8 mouse cellular contexts compared by ENCODE assay signal in genomic region chr1:36308451-36308901, GRCm38 (mm10). TPM values are rescaled to one million over a fixed set of nuclear protein-coding genes. Genes with fewer than 3 reads are reported as not detected.
A peak's percentile ranks its signal among the peaks of the same experiment; 100 is the strongest.
DNase-seq lines count a peak whose midpoint lies in the region; ATAC-seq and TF ChIP-seq lines count a peak whose summit lies in the region.

No protein-coding gene starts in this region.

- no peaks in the 10 kb centered on the region for H3K27me3 ChIP-seq in kidney, embryonic 14.5 days (ENCODE audit: control insufficient read depth, insufficient read depth, low read length)
- H3K27me3 ChIP-seq in hindbrain, embryonic 11.5 days (ENCODE audit: control insufficient read depth, insufficient read depth, low read length): peaks cover 7% of the 10 kb centered on the region
- H3K27me3 ChIP-seq in liver, embryonic 15.5 days: peaks cover 49% of the 10 kb centered on the region
- H3K27me3 ChIP-seq in small intestine, adult 2 months (ENCODE audit: control insufficient read depth, insufficient read depth, low read length): no peaks in the 10 kb centered on the region

- WGBS in kidney, embryonic 14.5 days: 2% methylated on average over 12 of the region's 12 CpGs
- WGBS in hindbrain, embryonic 11.5 days: 5% methylated on average over 12 of the region's 12 CpGs
- 6% methylated on average over 12 of the region's 12 CpGs for WGBS in liver, embryonic 15.5 days (ENCODE audit: insufficient replicate concordance)
- whole genome bisulfite sequencing in small intestine, adult 2 months: 8% methylated on average over 12 of the region's 12 CpGs

- no peak for TF ChIP-seq CTCF in small intestine, adult 2 months (IDR thresholded peaks at IDR 0.05; ENCODE audit: extremely low read depth, insufficient read length, insufficient replicate concordance, low read depth, low read length)

- DNase-seq in kidney, adult 9 months: no peak
- peak; percentile 31 for DNase-seq in embryo, embryonic 10.5 days (ENCODE audit: low spot score)
- peak; percentile 43 for DNase-seq in hindbrain, embryonic 11.5 days (ENCODE audit: low spot score)
- no peak for DNase-seq in frontal cortex, postnatal 36 days (ENCODE audit: low spot score in 2 of 2)
- no peak for DNase-seq in left cerebral cortex, adult 8-10 months (ENCODE audit: low spot score in 2 of 2)

- peak overlapping the region; percentile 92 for H3K4me2 ChIP-seq in kidney, embryonic 14.5 days (replicated peaks; ENCODE audit: low read depth, low read length)
- H3K4me2 ChIP-seq in hindbrain, embryonic 11.5 days (replicated peaks; ENCODE audit: low read depth, low read length): peak overlapping the region; percentile 95
- peak overlapping the region; percentile 97 for H3K4me2 ChIP-seq in liver, embryonic 15.5 days

- peak overlapping the region; percentile 60; the same call in 1 of the 2 replicates for H3K9ac ChIP-seq in kidney, embryonic 14.5 days (ENCODE audit: low read depth, low read length)
- peak overlapping the region; percentile 56; the same call in 1 of the 2 replicates for H3K9ac ChIP-seq in hindbrain, embryonic 11.5 days (ENCODE audit: low read depth, low read length)
- peak overlapping the region; percentile 65; the same call in 1 of the 2 replicates for H3K9ac ChIP-seq in liver, embryonic 15.5 days

- ATAC-seq in kidney, embryonic 14.5 days (ENCODE audit: low FRiP score, low TSS enrichment): no peak
- peak; percentile 8; the same call in 1 of the 2 replicates for ATAC-seq in hindbrain, embryonic 11.5 days (ENCODE audit: low FRiP score)
- no peak for ATAC-seq in liver, embryonic 15.5 days (ENCODE audit: insufficient read depth)

- no peak overlapping the region for H3K27ac ChIP-seq in kidney, embryonic 14.5 days (ENCODE audit: low read depth, low read length)
- H3K27ac ChIP-seq in hindbrain, embryonic 11.5 days (ENCODE audit: low read depth, low read length): no peak overlapping the region
- peak overlapping the region; percentile 39; the same call in 1 of the 2 replicates for H3K27ac ChIP-seq in liver, embryonic 15.5 days (replicated peaks)
- peak overlapping the region; percentile 57; the same call in 1 of the 2 replicates for H3K27ac ChIP-seq in small intestine, adult 2 months (ENCODE audit: insufficient read depth, low read depth, low read length)

- H3K36me3 ChIP-seq in kidney, embryonic 14.5 days (ENCODE audit: control insufficient read depth, insufficient read depth, low read length): no peaks in the 10 kb centered on the region
- H3K36me3 ChIP-seq in hindbrain, embryonic 11.5 days (ENCODE audit: control insufficient read depth, insufficient read depth, low read length): no peaks in the 10 kb centered on the region
- H3K36me3 ChIP-seq in liver, embryonic 15.5 days (replicated peaks): no peaks in the 10 kb centered on the region
- H3K36me3 ChIP-seq in small intestine, adult 2 months (ENCODE audit: control insufficient read depth, insufficient read depth, low read length): no peaks in the 10 kb centered on the region

- no peaks in the 10 kb centered on the region for H3K9me3 ChIP-seq in kidney, embryonic 14.5 days (ENCODE audit: control insufficient read depth, low read length)
- H3K9me3 ChIP-seq in hindbrain, embryonic 11.5 days (ENCODE audit: control insufficient read depth, low read length): no peaks in the 10 kb centered on the region
- no peaks in the 10 kb centered on the region for H3K9me3 ChIP-seq in liver, embryonic 15.5 days (replicated peaks)

- TF ChIP-seq POLR2A in small intestine, adult 2 months (IDR thresholded peaks at IDR 0.05; ENCODE audit: low read depth, low read length): no peak

- H3K4me1 ChIP-seq in kidney, embryonic 14.5 days (ENCODE audit: control insufficient read depth, insufficient read depth, low read length): peaks cover 16% of the 10 kb centered on the region
- peaks cover 4% of the 10 kb centered on the region for H3K4me1 ChIP-seq in hindbrain, embryonic 11.5 days (replicated peaks; ENCODE audit: control insufficient read depth, insufficient read depth, low read length)
- H3K4me1 ChIP-seq in liver, embryonic 15.5 days (replicated peaks): peaks cover 20% of the 10 kb centered on the region
- peaks cover 13% of the 10 kb centered on the region for H3K4me1 ChIP-seq in small intestine, adult 2 months (ENCODE audit: control insufficient read depth, insufficient read depth, insufficient read length, low read length)

- peak overlapping the region; percentile 64 for H3K4me3 ChIP-seq in kidney, embryonic 14.5 days (ENCODE audit: low read length)
- peak overlapping the region; percentile 61 for H3K4me3 ChIP-seq in hindbrain, embryonic 11.5 days (ENCODE audit: low read depth, low read length)
- H3K4me3 ChIP-seq in liver, embryonic 15.5 days (replicated peaks): peak overlapping the region; percentile 70
- peak overlapping the region; percentile 68 for H3K4me3 ChIP-seq in small intestine, adult 2 months (ENCODE audit: low read depth, low read length)

RNA-seq across cellular contexts. Expression of gene Arid5a, which starts 0.9 kb away (rescaled TPM):
- polyA plus RNA-seq in kidney, embryonic 14.5 days (2014; fragmentation: Nextera tagmentation; extraction: Ambion mirVana): 2.3 and 4.5 TPM in 2 replicates
- 1.9 and 2.7 TPM in 2 replicates for polyA plus RNA-seq in hindbrain, embryonic 11.5 days (2014; fragmentation: Nextera tagmentation; extraction: Ambion mirVana)
- 3.5 and 4.2 TPM in 2 replicates for polyA plus RNA-seq in liver, embryonic 15.5 days (2015; fragmentation: Nextera tagmentation; extraction: Ambion mirVana)
- polyA plus RNA-seq in small intestine, adult 2 months (2012; rRNA removed): 4.0 and 11.1 TPM in 2 replicates
- 10 to 100 TPM; 10.9 to 18.8 (median 13.0) TPM for total RNA-seq in left cerebral cortex, adult 8-10 months (2022)

RNA-seq across cellular contexts. Expression of gene Neurl3, which starts 34.0 kb away (rescaled TPM):
- 10.8 and 17.4 TPM in 2 replicates for polyA plus RNA-seq in kidney, embryonic 14.5 days (2014; fragmentation: Nextera tagmentation; extraction: Ambion mirVana)
- 0.32 and 1.3 TPM in 2 replicates for polyA plus RNA-seq in hindbrain, embryonic 11.5 days (2014; fragmentation: Nextera tagmentation; extraction: Ambion mirVana)
- 2.4 and 3.0 TPM in 2 replicates for polyA plus RNA-seq in liver, embryonic 15.5 days (2015; fragmentation: Nextera tagmentation; extraction: Ambion mirVana)
- polyA plus RNA-seq in small intestine, adult 2 months (2012; rRNA removed): 105 and 170 TPM in 2 replicates
- total RNA-seq in left cerebral cortex, adult 8-10 months (2022): 1 to 10 TPM in 2 of 4 experiments, under 1 TPM in 2; 0.78 to 1.5 (median 0.92) TPM

Comparison
In these comparisons a context has a peak if more than half of its experiments do, and no peak if none do; other contexts are left out.
1. H3K27ac ChIP-seq: peak in liver, embryonic 15.5 days (single experiment) and small intestine, adult 2 months (single experiment); none in kidney, embryonic 14.5 days (single experiment) and hindbrain, embryonic 11.5 days (single experiment).
2. DNase-seq: peak in embryo, embryonic 10.5 days (single experiment) and hindbrain, embryonic 11.5 days (single experiment); none in kidney, adult 9 months (single experiment), frontal cortex, postnatal 36 days (0 of 2) and left cerebral cortex, adult 8-10 months (0 of 2).
3. Peak in every context shown above with its lines, with median percentiles within 50 percentile points of each other: H3K4me2 ChIP-seq, H3K4me3 ChIP-seq and H3K9ac ChIP-seq.